19 mouse cellular contexts compared by ENCODE assay signal in genomic region chr3:52466571-52466970, GRCm38 (mm10).
DNase-seq lines count a peak whose midpoint lies in the region; ATAC-seq and TF ChIP-seq lines count a peak whose summit lies in the region.
"Had no signal": no experiment of that assay in that cellular context is flagged by ENCODE, and none has a peak within 500 bp of the region (broad histone marks: within the 10 kb centered on the region; RNA-seq: fewer than 3 reads in every experiment).

No protein-coding gene starts in this region.

- intact Hi-C loops in heart, postnatal 36 days (cut with DNase I) = no loop called here

- WGBS in heart, embryonic 10.5 days = 75% methylated on average over 3 of the region's 3 CpGs
- whole genome bisulfite sequencing in stomach, embryonic 14.5 days = 58% methylated on average over 3 of the region's 3 CpGs
- 56% methylated on average over 3 of the region's 3 CpGs for WGBS in stomach, postnatal 0 days
- 85% methylated on average over 3 of the region's 3 CpGs for WGBS in limb, embryonic 10.5 days

- peaks cover 10% of the 10 kb centered on the region; the same call in 1 of the 2 replicates for H3K9me3 ChIP-seq in heart, embryonic 10.5 days
- H3K9me3 ChIP-seq in stomach, embryonic 14.5 days (ENCODE audit: control insufficient read depth, low read depth, low read length) = peaks cover 14% of the 10 kb centered on the region
- H3K9me3 ChIP-seq in stomach, postnatal 0 days (ENCODE audit: control insufficient read depth, low read length) = peaks cover 4% of the 10 kb centered on the region; the same call in 1 of the 2 replicates
- H3K9me3 ChIP-seq in limb, embryonic 10.5 days (replicated peaks) = no peaks in the 10 kb centered on the region; the same call in 1 of the 2 replicates

- H3K27me3 ChIP-seq in heart, embryonic 10.5 days (ENCODE audit: insufficient read depth, poor library complexity, severe bottlenecking) = no peaks in the 10 kb centered on the region
- no peaks in the 10 kb centered on the region for H3K27me3 ChIP-seq in stomach, embryonic 14.5 days (ENCODE audit: control insufficient read depth, insufficient read depth, low read length)
- H3K27me3 ChIP-seq in stomach, postnatal 0 days (ENCODE audit: control insufficient read depth, insufficient read depth, low read length) = no peaks in the 10 kb centered on the region
- H3K27me3 ChIP-seq in limb, embryonic 10.5 days (ENCODE audit: low read depth, poor library complexity, severe bottlenecking) = no peaks in the 10 kb centered on the region
- H3K27me3 ChIP-seq: CH12.LX; heart, embryonic 13.5 days; kidney, embryonic 15.5 days; limb, embryonic 12.5 days; liver, embryonic 12.5 days had no signal

- H3K36me3 ChIP-seq in heart, embryonic 10.5 days = no peaks in the 10 kb centered on the region
- H3K36me3 ChIP-seq in stomach, embryonic 14.5 days (ENCODE audit: control insufficient read depth, insufficient read depth, low read length) = no peaks in the 10 kb centered on the region
- H3K36me3 ChIP-seq in stomach, postnatal 0 days (ENCODE audit: control insufficient read depth, insufficient read depth, low read length) = no peaks in the 10 kb centered on the region
- H3K36me3 ChIP-seq in limb, embryonic 10.5 days = no peaks in the 10 kb centered on the region
- H3K36me3 ChIP-seq: heart, embryonic 13.5 days; kidney, embryonic 15.5 days; limb, embryonic 12.5 days; liver, embryonic 12.5 days had no signal

- no peak for TF ChIP-seq CTCF in stomach, postnatal 0 days (IDR thresholded peaks at IDR 0.05; ENCODE audit: low read depth)

- no peak for TF ChIP-seq EP300 in stomach, postnatal 0 days (optimal IDR thresholded peaks at IDR 0.05)

- H3K4me1 ChIP-seq in heart, embryonic 10.5 days = no peaks in the 10 kb centered on the region
- H3K4me1 ChIP-seq in stomach, embryonic 14.5 days (ENCODE audit: control insufficient read depth, insufficient read depth, low read length) = no peaks in the 10 kb centered on the region
- H3K4me1 ChIP-seq in stomach, postnatal 0 days (replicated peaks; ENCODE audit: control insufficient read depth, insufficient read depth) = no peaks in the 10 kb centered on the region
- peaks cover 20% of the 10 kb centered on the region for H3K4me1 ChIP-seq in limb, embryonic 10.5 days
- H3K4me1 ChIP-seq: heart, embryonic 13.5 days; liver, embryonic 12.5 days had no signal

- H3K9ac ChIP-seq in stomach, embryonic 14.5 days (replicated peaks; ENCODE audit: low read depth, low read length) = no peak overlapping the region
- no peak overlapping the region for H3K9ac ChIP-seq in stomach, postnatal 0 days (ENCODE audit: low read length)
- H3K9ac ChIP-seq: heart, embryonic 13.5 days; kidney, embryonic 15.5 days; limb, embryonic 12.5 days; liver, embryonic 12.5 days had no signal

- ATAC-seq in stomach, embryonic 14.5 days (ENCODE audit: insufficient number of reproducible peaks, insufficient read depth, low FRiP score, low read depth) = 0 out of 2 replicates have a peak, but pooled peaks have one; percentile 28
- no peak for ATAC-seq in stomach, postnatal 0 days (ENCODE audit: low FRiP score, low TSS enrichment)
- ATAC-seq in erythroid progenitor cell, adult 5-6 weeks (replicated peaks; ENCODE audit: low FRiP score, poor library complexity, severe bottlenecking) = no peak
- ATAC-seq: intestine, postnatal 0 days; liver, embryonic 12.5 days had no signal

- H3K4me2 ChIP-seq in stomach, embryonic 14.5 days (replicated peaks; ENCODE audit: low read depth, low read length) = no peak overlapping the region
- no peak overlapping the region for H3K4me2 ChIP-seq in stomach, postnatal 0 days (replicated peaks; ENCODE audit: low read depth)
- H3K4me2 ChIP-seq: heart, embryonic 13.5 days; kidney, embryonic 15.5 days; limb, embryonic 12.5 days; liver, embryonic 12.5 days had no signal

- DNase-seq in heart, embryonic 10.5 days (ENCODE audit: low spot score) = peak; percentile 10
- no peak for DNase-seq in heart, postnatal 36 days
- no peak for DNase-seq in stomach, postnatal 0 days (ENCODE audit: low spot score)
- peak; percentile 43 to 74 for DNase-seq in cerebellum, postnatal 14 days
- peak; percentile 28 for DNase-seq in limb, embryonic 10.5 days (ENCODE audit: low spot score)
- no peak for DNase-seq in adrenal gland, adult 8-10 months
- DNase-seq: heart, postnatal 4 days; lung, adult 2 months; retina, postnatal 1 day; thymus, postnatal 25 days had no signal

- no peak overlapping the region for H3K27ac ChIP-seq in heart, embryonic 10.5 days
- no peak overlapping the region for H3K27ac ChIP-seq in stomach, embryonic 14.5 days (ENCODE audit: low read length)
- no peak overlapping the region for H3K27ac ChIP-seq in stomach, postnatal 0 days (replicated peaks)
- no peak overlapping the region for H3K27ac ChIP-seq in limb, embryonic 10.5 days
- H3K27ac ChIP-seq: heart, embryonic 13.5 days; kidney, embryonic 15.5 days; limb, embryonic 12.5 days; liver, embryonic 12.5 days; macrophage had no signal

- no peak overlapping the region for H3K4me3 ChIP-seq in heart, embryonic 10.5 days
- H3K4me3 ChIP-seq in stomach, embryonic 14.5 days (ENCODE audit: low read depth, low read length) = no peak overlapping the region
- no peak overlapping the region for H3K4me3 ChIP-seq in stomach, postnatal 0 days (ENCODE audit: low read depth, low read length)
- H3K4me3 ChIP-seq in limb, embryonic 10.5 days = no peak overlapping the region
- H3K4me3 ChIP-seq: heart, embryonic 13.5 days; kidney, embryonic 15.5 days; limb, embryonic 12.5 days; liver, embryonic 12.5 days had no signal

Comparison
In these comparisons a context has a peak if more than half of its experiments do, and no peak if none do; other contexts are left out.
1. DNase-seq: peak in heart, embryonic 10.5 days (single experiment), cerebellum, postnatal 14 days (2 of 2) and limb, embryonic 10.5 days (single experiment); none in heart, postnatal 36 days (0 of 2), stomach, postnatal 0 days (single experiment) and adrenal gland, adult 8-10 months (single experiment).